Mouse (Mus musculus) leukemia stem cell, adult 10-12 weeks (primary cell): ENCODE results near the gene Ltn1. TPM values are rescaled to one million over a fixed set of nuclear protein-coding genes. Genes with fewer than 3 reads are reported as not detected.

ENCODE experiments used
- polyA plus RNA-seq: library from polyadenylated mRNA; stranded (reverse); fragments of >175 nt; gene quantifications from 2 replicates; pipeline ENCODE4 v1.2.3, GENCODE M21; 2012; ENCODE audit warnings: low replicate concordance

Ltn1 gene
- polyA plus RNA-seq: 1.3 and 2.4 TPM in 2 replicates

DNA sequence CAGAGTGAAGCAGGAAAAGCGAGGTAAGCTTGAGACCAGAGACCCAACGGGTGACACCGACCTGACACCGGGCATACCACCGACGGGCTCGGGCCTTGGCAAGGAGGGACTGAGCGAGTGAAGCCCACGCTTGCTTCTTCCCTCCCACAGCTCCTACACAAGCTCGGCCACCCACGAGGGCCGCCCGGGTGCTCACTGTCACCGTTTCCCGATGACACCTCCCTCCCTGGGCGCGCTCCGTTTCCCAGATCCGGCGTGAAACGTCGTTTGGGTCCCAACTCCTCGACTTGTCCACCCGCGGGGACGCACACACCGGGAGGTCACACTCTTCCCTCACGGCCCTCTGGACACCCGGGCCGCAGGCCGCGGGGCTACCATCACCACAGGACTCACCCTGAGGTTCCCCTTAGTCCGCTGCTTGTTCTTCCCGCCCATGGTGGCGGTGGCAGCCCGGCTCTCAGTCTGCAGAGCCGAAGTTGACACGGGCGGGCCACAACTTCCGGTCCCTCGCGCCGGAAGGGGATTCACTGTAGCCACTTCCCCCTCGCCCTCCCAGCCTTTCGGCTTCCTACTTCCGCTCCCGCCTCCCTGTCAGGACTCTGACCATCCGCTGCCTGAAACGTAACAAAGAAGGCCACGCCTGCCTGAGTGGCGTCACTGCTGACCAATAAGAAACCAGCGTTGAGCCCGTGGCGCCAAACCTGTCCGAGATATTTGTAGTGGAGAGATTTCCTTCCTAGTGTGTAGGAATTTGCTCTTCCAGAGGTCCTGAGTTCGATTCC is at the start of gene Ltn1:
Ltn1 (minus strand) TSS at position 580 of the 782 bp plus-strand sequence.

DNA sequence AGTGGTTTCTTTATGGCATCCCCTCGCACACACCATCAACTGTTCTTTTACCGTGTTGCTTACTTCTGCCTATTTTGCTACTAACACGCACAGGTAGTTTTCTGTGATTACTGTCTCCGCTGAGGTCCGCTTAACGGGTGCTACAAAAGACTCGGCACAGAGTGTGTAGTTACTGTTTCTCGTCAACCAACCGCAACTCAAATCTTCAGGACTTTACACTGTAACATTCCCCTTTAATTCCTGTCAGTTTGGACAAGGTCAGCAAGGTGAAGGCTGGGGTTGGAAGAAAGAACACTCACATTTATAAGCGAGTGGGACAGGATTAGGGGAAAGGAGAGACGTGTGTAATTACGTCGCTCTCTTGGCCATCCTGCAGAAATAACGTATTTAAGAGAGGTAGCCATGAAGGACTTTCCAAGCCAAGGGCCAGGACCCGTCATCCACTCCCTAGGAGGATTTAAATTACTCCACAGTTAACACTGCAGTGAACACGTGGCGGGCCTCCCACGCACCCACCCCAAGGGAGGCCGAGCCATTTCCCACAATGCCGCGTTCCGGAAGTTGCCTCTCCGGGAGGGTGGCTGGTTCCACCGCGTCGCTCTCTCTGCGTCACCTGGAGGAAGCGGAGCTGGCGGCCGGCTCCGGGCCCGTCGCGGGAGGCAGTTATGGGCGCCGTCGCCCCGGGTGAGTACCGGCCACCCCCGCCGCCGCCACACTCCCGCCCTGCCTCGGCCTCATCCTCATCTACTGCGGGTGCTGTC is 22.2 kb upstream of the Ltn1 start, which contains the start of gene Usp16:
Usp16 (plus strand) TSS at position 285 of the 761 bp plus-strand sequence.

DNA sequence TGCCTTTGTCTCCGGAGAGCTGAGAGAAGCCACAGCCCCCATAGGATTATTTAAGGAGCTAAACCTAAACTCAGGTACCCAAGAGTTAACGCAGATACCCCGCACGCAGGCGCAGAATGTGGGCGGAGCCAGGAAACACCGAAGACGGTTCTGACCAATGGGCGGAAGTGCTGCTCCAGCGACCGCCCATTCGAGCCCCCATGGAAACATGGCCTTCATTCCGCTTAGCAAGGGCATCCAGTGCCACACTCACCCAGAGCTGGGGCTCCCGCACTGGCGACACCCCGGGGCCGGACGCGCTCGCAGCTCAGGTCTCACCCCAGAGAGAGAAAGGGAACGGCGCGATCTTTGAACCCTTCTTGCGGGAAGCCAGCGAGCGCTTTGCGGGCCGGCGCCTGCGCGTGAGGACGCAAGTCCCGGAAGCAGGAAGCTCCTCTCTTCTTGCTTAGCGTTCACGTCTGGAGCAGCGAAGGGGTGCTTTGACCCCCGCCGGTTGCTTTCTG is 7.8 kb upstream of the Ltn1 start, which contains the start of gene Rwdd2b:
Rwdd2b (minus strand) TSS at position 390 of the 503 bp plus-strand sequence.

DNA sequence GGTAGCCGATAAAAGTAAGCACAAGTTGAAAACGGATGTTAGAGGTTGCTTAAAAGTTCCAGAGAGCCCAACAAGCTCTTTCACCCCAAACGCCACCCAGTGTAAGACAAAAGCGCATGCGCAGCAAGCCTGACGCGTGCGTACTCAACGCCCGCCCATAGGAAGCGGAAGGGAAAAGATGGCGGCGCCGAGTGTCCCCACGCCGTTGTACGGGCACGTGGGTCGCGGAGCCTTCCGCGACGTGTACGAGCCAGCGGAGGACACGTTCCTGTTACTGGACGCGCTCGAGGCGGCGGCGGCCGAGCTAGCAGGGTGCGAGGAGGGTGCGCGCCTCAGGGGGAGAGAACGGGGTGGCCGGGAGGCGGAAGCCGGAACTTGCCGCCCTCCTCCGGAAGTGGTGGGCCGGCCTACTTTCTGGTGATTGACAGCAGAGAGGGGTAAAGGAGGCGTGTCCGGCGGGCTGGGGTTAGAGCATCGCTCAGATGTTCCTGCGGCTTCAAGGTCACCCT is 78.3 kb downstream of the Ltn1 start, which contains the start of gene N6amt1:
N6amt1 (plus strand) TSS at position 111 of the 509 bp plus-strand sequence.

Other genes starting within 250 kb of the Ltn1 start
- 3.6 and 5.2 TPM in 2 replicates for gene N6amt1, start 78.4 kb downstream of the Ltn1 start, polyA plus RNA-seq
- gene Rwdd2b, start 8.0 kb upstream of the Ltn1 start, polyA plus RNA-seq: 0.73 and 1.9 TPM in 2 replicates
- gene Usp16, start 22.1 kb upstream of the Ltn1 start, polyA plus RNA-seq: 8.4 and 16.4 TPM in 2 replicates
- 28.8 and 54.3 TPM in 2 replicates for gene Cct8, start 63.3 kb upstream of the Ltn1 start, polyA plus RNA-seq
- gene Map3k7cl, start 120.7 kb upstream of the Ltn1 start, polyA plus RNA-seq: not detected in 2 replicates